Mouse (Mus musculus) hindbrain, embryonic 12.5 days (tissue): Measurements from ENCODE around the gene Naxd. TPM values are rescaled to one million over a fixed set of nuclear protein-coding genes. Genes with fewer than 3 reads are reported as not detected.

Experiments
- ATAC-seq: fragments of 200-750 bp; cut with Nextera tagmentation; 2 replicates; pipeline ENCODE4 v1.8.0; 2017; ENCODE audit warnings: moderate TSS enrichment; ENCODE audit not compliant: low FRiP score
- H3K27ac ChIP-seq: fragments of 300-500 bp; sonication (generic); 2 replicates; pipeline ENCODE4 v1.5.1; 2016; ENCODE audit warnings: mild to moderate bottlenecking
- H3K27me3 ChIP-seq: fragments of 300-500 bp; sonication (generic); 2 replicates; pipeline ENCODE4 v1.6.1; 2016; ENCODE audit warnings: mild to moderate bottlenecking
- H3K36me3 ChIP-seq: fragments of 300-500 bp; sonication (generic); 2 replicates; pipeline ENCODE4 v1.6.1; 2016; ENCODE audit warnings: mild to moderate bottlenecking
- H3K4me1 ChIP-seq: fragments of 300-500 bp; sonication (generic); 2 replicates; pipeline ENCODE4 v1.6.1; 2016
- H3K4me2 ChIP-seq: fragments of 300-500 bp; sonication (generic); replicated peaks from 2 replicates; pipeline ENCODE4 v1.6.1; 2016; ENCODE audit warnings: mild to moderate bottlenecking
- H3K4me3 ChIP-seq: fragments of 300-500 bp; sonication (generic); 2 replicates; pipeline ENCODE4 v1.5.1; 2016; ENCODE audit warnings: mild to moderate bottlenecking
- H3K9ac ChIP-seq: fragments of 300-500 bp; sonication (generic); 2 replicates; pipeline ENCODE4 v1.6.1; 2016; ENCODE audit warnings: mild to moderate bottlenecking, moderate library complexity
- H3K9me3 ChIP-seq: fragments of 300-500 bp; sonication (generic); replicated peaks from 2 replicates; pipeline ENCODE4 v1.6.1; 2016; ENCODE audit warnings: mild to moderate bottlenecking
- WGBS: fragments of 180-500 bp; shearing (Covaris S2); methylation state at CpG from one replicate; pipeline ENCODE4 v1.1.7; 2016; 5-methylcytosine and 5-hydroxymethylcytosine counted together
- polyA plus RNA-seq: library from polyadenylated mRNA; unstranded; fragments of >200 nt; fragmentation: Nextera tagmentation; extraction: Ambion mirVana; gene quantifications from 2 replicates; pipeline ENCODE4 v1.2.1, GENCODE M21; 2016

The Naxd gene
- polyA plus RNA-seq, 1 experiment from 2014 or later: 121 TPM

DNA sequence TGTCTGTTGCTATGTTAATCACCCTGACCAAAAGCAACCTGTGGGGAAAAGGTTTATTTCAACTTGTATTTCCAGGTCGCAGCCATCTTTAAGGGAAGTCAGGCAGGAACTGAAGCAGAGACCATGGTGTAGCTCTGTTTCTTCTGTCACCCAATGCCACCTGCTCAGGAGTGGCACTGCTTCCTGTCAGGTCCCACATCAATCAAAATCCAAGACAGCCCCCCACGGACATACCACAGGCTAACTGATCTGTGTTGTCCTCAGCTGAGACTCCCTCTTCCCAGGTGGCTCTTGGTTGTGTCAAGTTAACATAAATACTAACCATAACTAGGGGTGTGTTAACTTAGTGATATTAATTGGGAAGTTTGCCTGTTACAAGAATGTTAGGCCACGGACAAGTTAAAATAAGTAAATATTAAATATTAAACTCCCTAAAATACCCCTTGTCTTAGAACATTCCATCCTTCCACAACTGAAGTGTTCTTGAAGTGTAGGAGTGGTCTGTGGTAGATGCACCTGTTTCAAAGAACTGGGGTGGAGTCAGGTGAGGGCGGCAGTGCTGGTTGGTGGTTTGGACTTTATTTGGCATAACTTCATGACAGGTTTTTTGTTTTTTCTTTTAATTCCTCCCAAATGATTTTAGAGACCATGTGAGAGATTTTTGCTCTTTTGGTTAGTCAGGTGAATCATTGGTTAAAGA is 1.6 kb downstream of the Naxd start:
- Histone ChIP-seq H3K9ac (no peak overlapping the region), H3K27me3 (peaks cover 4% of the 10 kb centered on the region; the same call in 1 of the 2 replicates), H3K4me2 (0 out of 2 replicates have a peak overlapping the region, but pooled peaks have one; percentile 62), H3K27ac (no peak overlapping the region), H3K9me3 (no peaks in the 10 kb centered on the region), H3K4me1 (peaks cover 16% of the 10 kb centered on the region), H3K36me3 (peaks cover 14% of the 10 kb centered on the region), H3K4me3 (no peak overlapping the region)
- 91% methylated on average over 4 of the region's 4 CpGs for WGBS
- no peak for ATAC-seq

DNA sequence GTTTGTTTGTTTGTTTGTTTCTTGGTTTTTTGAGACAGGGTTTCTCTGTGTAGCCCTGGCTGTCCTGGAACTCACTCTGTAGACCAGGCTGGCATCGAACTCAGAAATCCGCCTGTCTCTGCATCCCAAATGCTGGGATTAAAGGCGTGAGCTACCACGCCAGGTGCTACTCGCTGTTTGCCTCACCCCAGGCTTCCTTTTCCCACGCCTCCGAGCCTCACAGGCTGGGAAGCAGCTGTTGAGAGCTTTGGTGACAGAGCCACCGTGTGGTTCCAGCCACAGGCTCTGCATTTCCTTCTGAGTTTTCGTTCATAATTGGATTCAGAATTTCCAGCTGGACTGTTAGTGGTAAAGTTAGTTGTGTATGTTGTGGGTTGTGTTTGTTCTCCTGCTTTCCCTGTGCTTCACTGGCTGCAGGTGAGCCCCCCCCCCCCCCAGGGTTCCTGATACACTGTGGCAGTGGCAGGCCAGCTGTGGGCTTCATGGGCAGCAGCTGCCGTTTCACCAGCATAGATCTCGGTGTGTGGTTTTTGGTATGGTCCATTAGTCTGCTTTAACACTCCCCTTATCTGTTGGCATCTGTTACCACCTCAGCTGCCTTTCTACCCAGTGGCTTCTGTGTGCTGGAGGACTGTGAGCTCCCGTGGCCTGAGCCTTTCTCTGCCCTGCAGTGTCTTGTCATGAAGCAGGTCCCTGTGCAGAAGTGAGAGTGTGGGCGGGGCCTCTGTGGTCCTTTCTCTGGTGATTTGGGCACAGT is 6.3 kb downstream of the Naxd start:
- H3K9ac ChIP-seq: no peak overlapping the region
- ATAC-seq: no peak
- H3K9me3 ChIP-seq: no peaks in the 10 kb centered on the region
- peaks cover 59% of the 10 kb centered on the region for H3K36me3 ChIP-seq
- H3K27me3 ChIP-seq: no peaks in the 10 kb centered on the region
- H3K4me3 ChIP-seq: no peak overlapping the region
- H3K27ac ChIP-seq: no peak overlapping the region
- H3K4me2 ChIP-seq: no peak overlapping the region
- peaks cover 3% of the 10 kb centered on the region; the same call in 1 of the 2 replicates for H3K4me1 ChIP-seq
- WGBS: 91% methylated on average over 13 of the region's 13 CpGs

DNA sequence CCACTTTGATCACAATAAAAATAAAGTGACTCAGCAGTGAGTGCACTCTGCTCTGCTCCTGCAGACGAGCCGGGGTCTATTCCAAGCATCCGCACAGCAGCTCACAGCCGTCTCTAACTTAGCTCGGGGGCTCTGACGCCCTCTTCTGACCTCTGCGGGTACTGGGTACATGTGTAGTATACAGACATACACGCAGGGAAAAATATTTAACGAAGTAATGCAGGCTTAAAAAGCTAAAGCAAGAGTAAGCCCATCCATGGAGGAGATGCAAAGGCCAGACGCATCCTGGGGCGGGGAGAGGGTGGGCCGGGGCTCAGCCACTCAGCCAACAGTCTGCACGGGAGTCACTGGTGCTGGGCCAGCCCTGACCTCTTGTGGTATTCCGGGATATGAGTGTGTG is 8.8 kb downstream of the Naxd start:
- no peak for ATAC-seq
- Histone ChIP-seq H3K36me3 (peaks cover 83% of the 10 kb centered on the region), H3K4me2 (no peak overlapping the region)

DNA sequence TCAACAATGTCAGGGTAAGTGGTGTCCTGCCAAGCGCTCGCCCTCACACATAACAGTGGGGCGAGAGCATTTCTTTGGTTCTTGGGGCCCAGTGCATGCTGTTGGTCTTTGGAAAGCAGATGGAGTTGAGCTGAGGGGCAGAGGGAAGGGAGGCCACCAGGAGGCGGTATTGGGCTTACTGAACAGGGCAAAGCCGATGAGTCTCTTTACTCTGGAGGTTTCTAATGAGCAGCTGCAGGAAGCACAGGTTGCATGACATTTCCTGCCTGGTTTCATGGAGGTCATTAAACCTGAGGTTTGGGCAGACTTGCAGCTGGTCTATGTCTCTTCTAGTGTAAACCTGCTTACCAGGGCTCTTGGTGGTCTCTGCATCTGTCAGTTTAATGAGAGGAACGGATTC is 9.5 kb downstream of the Naxd start:
- H3K9ac ChIP-seq: no peak overlapping the region
- 74% methylated on average over 6 of the region's 6 CpGs for WGBS
- no peaks in the 10 kb centered on the region for H3K9me3 ChIP-seq
- no peak overlapping the region for H3K27ac ChIP-seq
- H3K36me3 ChIP-seq: peaks cover 90% of the 10 kb centered on the region
- H3K4me2 ChIP-seq: no peak overlapping the region
- no peak for ATAC-seq
- H3K27me3 ChIP-seq: no peaks in the 10 kb centered on the region
- no peak overlapping the region for H3K4me3 ChIP-seq
- no peaks in the 10 kb centered on the region for H3K4me1 ChIP-seq

More for the DNA sequence above, 8.8 kb downstream of the Naxd start:
- 86% methylated on average over 14 of the region's 14 CpGs for WGBS
- Histone ChIP-seq H3K4me3 (no peak overlapping the region), H3K27me3 (no peaks in the 10 kb centered on the region), H3K27ac (no peak overlapping the region), H3K9ac (no peak overlapping the region), H3K4me1 (no peaks in the 10 kb centered on the region), H3K9me3 (no peaks in the 10 kb centered on the region)

DNA sequence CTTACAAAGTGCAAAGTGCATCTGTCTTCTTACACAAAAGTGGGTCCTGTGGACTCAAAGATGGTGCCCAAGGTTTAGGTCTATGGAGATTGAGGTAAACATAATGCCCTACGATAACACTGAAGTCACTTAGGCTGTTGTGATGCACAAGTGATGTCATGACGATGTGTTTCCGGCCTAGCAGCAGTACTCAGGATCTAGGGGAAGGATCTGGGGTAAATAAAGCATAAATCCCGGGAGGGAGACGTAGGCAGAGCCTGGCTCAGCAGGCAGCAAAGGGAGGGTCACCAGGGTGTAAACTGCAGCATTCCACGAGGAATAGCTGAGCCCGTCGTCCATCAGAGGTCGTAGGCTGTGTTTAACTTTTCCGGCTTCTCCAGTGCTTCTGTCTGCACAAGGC is 11.6 kb downstream of the Naxd start:
- Histone ChIP-seq H3K4me1 (no peaks in the 10 kb centered on the region), H3K4me2 (no peak overlapping the region), H3K27me3 (no peaks in the 10 kb centered on the region), H3K9ac (no peak overlapping the region), H3K27ac (no peak overlapping the region), H3K9me3 (no peaks in the 10 kb centered on the region), H3K4me3 (no peak overlapping the region), H3K36me3 (peaks cover 98% of the 10 kb centered on the region)
- ATAC-seq: no peak
- 88% methylated on average over 10 of the region's 10 CpGs for WGBS

DNA sequence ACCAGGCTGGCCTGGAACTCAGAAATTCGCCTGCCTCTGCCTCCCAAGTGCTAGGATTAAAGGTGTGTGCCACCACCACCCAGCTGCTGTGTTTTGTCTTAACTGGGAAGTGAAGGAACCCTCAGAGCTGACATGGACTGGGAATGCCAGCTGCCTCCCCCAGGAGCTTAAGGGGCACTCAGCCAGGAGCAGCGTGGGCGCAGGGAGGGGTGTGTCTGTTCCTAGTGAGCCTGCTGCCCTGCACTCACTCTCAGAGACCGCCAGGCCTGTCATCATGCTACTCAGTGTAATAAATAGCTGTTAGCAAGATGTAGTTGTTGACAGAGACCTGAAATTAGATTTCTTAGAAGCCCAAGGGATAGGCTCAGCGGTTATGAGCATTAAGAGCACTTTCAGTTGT is 13.7 kb downstream of the Naxd start:
- Histone ChIP-seq H3K9me3 (no peaks in the 10 kb centered on the region), H3K4me2 (no peak overlapping the region), H3K27me3 (no peaks in the 10 kb centered on the region), H3K9ac (no peak overlapping the region), H3K4me1 (no peaks in the 10 kb centered on the region), H3K36me3 (peaks cover 98% of the 10 kb centered on the region), H3K4me3 (no peak overlapping the region), H3K27ac (no peak overlapping the region)
- ATAC-seq: no peak
- WGBS: 87% methylated on average over 5 of the region's 5 CpGs

DNA sequence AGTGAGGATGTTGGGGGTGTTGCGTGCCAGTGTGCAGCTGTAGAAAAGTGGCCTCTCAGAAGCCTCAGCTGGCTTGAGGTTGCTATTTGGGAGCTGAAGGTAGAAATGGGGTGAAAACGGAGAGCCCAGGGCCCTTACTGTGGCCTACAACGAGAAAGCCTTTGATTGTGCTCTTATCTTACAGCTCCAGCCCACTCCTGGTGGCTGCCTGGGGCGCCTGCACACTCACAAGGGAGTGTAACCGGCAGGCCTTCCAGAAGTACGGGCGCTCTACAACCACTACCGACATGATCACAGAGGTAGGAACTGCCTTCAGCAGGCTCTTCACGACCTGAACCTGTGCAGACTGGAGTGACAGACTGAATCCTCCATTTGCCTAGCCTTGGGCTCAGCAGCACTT is 15.4 kb downstream of the Naxd start:
- Histone ChIP-seq H3K9me3 (no peaks in the 10 kb centered on the region), H3K4me2 (no peak overlapping the region), H3K4me3 (no peak overlapping the region), H3K27ac (no peak overlapping the region), H3K9ac (no peak overlapping the region), H3K27me3 (no peaks in the 10 kb centered on the region), H3K4me1 (no peaks in the 10 kb centered on the region), H3K36me3 (peaks cover 93% of the 10 kb centered on the region)
- ATAC-seq: no peak
- 94% methylated on average over 9 of the region's 9 CpGs for WGBS

DNA sequence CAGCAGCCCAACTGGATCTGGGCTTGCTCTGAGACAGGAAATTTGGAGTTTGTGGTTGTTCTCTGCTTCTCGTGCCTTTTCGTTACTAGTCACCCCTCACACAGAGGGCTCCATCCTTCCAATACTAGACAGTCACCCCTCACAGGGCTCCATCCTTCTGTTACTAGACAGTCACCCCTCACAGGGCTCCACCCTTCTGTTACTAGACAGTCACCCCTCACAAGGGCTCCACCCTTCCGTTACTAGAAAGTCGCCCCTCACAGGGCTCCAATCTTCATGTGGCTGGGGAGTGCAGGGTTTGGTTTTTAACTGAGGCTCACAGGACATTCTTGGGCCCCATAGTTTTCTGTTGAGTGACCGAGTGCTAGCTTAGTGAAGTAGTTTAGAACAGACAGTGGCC is 15.9 kb downstream of the Naxd start:
- H3K36me3 ChIP-seq: peaks cover 92% of the 10 kb centered on the region
- no peaks in the 10 kb centered on the region for H3K27me3 ChIP-seq
- no peak overlapping the region for H3K4me3 ChIP-seq
- H3K9me3 ChIP-seq: no peaks in the 10 kb centered on the region
- no peaks in the 10 kb centered on the region for H3K4me1 ChIP-seq
- H3K9ac ChIP-seq: no peak overlapping the region
- 90% methylated on average over 5 of the region's 5 CpGs for WGBS
- H3K27ac ChIP-seq: no peak overlapping the region
- no peak for ATAC-seq
- H3K4me2 ChIP-seq: no peak overlapping the region

DNA sequence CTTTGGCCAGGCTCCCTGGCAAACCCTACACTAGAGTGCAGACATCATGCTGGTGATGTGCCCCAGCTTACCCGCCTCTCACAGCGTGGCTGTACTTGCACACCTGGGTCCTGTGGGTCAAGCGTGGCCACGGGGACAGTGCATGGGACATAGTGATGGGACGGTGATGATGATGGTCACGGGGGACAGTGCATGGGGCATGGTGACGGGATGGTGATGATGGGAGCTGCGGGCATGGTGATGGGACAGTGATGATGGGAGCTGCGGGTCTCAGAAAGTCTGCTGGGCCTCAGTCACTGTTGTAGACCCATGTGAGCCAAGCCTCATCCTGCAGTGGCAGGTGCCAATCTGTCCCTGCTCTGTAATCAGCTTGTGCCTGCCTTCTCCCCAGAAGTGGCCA is 19.0 kb downstream of the Naxd start:
- WGBS: 96% methylated on average over 9 of the region's 9 CpGs
- Histone ChIP-seq H3K9ac (no peak overlapping the region), H3K9me3 (no peaks in the 10 kb centered on the region), H3K36me3 (peaks cover 81% of the 10 kb centered on the region), H3K27me3 (no peaks in the 10 kb centered on the region), H3K4me2 (no peak overlapping the region), H3K4me3 (no peak overlapping the region), H3K27ac (no peak overlapping the region), H3K4me1 (no peaks in the 10 kb centered on the region)
- no peak for ATAC-seq

DNA sequence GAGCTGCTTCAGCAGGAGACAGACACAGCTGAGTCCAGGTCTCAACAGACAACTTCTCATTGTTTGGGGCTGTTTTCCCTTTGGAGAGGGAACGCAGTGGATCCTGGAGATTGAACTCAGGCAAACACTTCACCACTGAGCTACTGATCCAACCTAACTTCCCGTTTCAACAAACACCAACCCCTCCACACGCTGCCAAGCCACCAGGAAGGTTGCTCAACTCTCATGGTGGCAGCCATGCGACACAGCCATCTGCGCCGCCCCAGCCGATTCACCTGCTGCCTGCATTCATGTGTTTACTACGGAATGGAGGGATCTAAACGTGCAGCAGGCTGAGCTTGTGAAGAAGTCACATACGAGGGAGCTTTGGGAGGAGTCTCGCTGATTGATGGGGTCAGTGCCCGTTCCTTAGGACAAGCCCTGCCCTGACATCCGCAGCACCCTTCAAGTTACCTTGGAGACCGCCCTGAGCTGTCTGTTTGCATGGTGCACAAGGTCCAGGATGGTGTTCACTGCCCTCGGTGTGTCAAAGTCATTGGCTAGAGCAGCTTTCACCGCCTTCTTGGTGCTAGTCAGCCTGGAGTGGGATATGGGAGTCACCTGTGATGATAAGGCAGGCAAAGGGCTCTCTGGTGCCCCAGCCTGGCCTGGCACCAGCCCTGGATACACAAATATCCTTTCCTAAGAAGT is 20.2 kb downstream of the Naxd start:
- Histone ChIP-seq H3K4me1 (no peaks in the 10 kb centered on the region), H3K27me3 (no peaks in the 10 kb centered on the region), H3K36me3 (peaks cover 79% of the 10 kb centered on the region), H3K4me2 (no peak overlapping the region), H3K27ac (no peak overlapping the region), H3K4me3 (no peak overlapping the region), H3K9ac (no peak overlapping the region), H3K9me3 (no peaks in the 10 kb centered on the region)
- no peak for ATAC-seq
- 84% methylated on average over 16 of the region's 16 CpGs for WGBS

DNA sequence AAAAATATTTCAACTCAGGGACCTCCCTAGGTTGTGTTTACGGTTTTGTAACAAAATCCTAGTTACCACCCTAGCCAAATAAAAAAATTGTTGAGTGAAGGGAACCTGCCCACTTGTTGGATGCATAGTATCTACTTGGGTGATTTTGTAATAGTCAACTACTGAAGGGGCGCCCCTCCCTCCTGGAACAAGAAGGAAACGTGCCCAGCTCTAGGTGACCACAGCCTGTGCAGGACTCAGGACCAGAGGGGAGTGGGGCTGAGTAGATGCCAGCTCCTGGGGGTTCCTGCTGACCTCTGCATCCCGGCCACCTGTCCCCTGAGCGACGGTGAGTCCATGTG is 20.7 kb downstream of the Naxd start:
- ATAC-seq: no peak
- Histone ChIP-seq H3K9me3 (no peaks in the 10 kb centered on the region), H3K4me1 (no peaks in the 10 kb centered on the region), H3K36me3 (peaks cover 74% of the 10 kb centered on the region), H3K27me3 (no peaks in the 10 kb centered on the region), H3K4me2 (no peak overlapping the region), H3K9ac (no peak overlapping the region), H3K4me3 (no peak overlapping the region), H3K27ac (no peak overlapping the region)
- WGBS: 95% methylated on average over 6 of the region's 6 CpGs

DNA sequence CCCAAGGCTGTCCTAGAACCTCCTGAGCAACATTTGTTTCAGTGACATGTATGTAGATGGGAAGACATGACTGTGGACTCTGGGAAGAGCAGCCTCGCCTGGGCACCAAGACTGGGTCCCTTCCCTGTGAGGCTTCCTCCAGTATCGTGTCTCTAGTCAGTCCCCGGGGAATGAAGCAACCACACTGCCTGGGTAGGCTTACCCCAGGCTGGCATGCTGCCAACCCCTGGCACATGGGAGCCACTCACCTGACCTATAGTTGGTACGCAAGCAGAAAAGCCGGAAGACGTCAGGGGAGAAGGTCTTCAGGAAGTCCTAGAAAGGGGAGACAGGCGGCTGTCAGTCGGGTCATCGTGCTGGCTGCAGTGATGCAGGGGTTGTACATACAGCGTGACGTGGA is 21.4 kb downstream of the Naxd start:
- H3K9ac ChIP-seq: no peak overlapping the region
- no peak overlapping the region for H3K27ac ChIP-seq
- H3K36me3 ChIP-seq: peaks cover 68% of the 10 kb centered on the region
- no peak overlapping the region for H3K4me2 ChIP-seq
- no peaks in the 10 kb centered on the region for H3K9me3 ChIP-seq
- H3K4me3 ChIP-seq: no peak overlapping the region
- no peaks in the 10 kb centered on the region for H3K4me1 ChIP-seq
- no peak for ATAC-seq
- no peaks in the 10 kb centered on the region for H3K27me3 ChIP-seq
- 93% methylated on average over 11 of the region's 11 CpGs for WGBS
